Mouse (Mus musculus): ENCODE measurements around the gene P2rx7. TPM values are rescaled to one million over a fixed set of nuclear protein-coding genes. Genes with fewer than 3 reads are reported as not detected.

Gene P2rx7
- total RNA-seq, 2 experiments from 2014 or later, result 6.8 to 7.6 TPM

- no peak for ATAC-seq (replicated peaks; ENCODE audit: poor library complexity, severe bottlenecking)
Observed at GRCm38 (mm10) chr5:122687391-122687790, 43.7 kb downstream of the P2rx7 start.

DNA sequence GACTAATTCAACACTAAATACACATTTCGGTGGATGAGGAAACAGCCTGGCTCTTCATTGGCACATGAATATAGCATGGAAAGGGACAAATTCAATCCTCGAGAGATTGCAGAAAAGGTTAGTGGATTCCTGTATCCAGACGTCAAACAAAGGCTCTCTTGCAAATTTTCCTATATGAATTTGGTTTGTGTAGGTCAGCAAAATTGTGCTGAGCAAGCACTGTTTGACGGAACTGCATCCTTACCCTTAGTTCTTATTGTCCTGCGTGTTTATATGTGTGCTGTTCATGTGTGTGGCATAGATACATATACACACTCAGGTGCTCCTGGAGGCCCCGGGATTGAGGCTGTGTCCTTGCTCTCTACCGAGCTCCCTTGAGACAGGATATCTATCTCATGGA lies 45.4 kb downstream of the P2rx7 start:
- ATAC-seq (replicated peaks; ENCODE audit: poor library complexity, severe bottlenecking), result no peak

GRCm38 (mm10) chr5:122690486-122690885 lies 46.8 kb downstream of the P2rx7 start:
- ATAC-seq (replicated peaks; ENCODE audit: poor library complexity, severe bottlenecking), result no peak

GRCm38 (mm10) chr5:122693431-122694207 lies 49.9 kb downstream of the P2rx7 start:
- no peak for ATAC-seq (replicated peaks; ENCODE audit: poor library complexity, severe bottlenecking)

DNA sequence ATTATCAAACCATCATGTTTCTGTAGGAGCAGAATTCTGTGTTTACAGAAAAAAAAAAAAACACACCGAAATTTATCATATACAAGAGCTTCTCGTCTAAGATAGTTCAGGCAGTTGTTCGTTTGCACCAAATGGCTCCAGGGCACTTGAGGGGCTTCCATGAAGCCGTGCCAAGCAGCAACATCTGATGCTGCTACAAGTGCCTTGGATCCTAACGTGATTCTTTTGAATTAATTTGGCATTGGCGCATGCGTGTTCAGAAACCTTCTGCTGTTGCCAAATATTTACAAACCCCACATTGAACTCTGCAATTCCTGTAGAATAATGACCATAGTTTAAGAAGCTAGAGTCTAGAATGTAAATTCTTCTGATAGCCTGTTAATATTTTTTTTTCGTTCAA lies 51.8 kb downstream of the P2rx7 start:
- no peak for ATAC-seq (replicated peaks; ENCODE audit: poor library complexity, severe bottlenecking)

GRCm38 (mm10) chr5:122698041-122698700 lies 54.5 kb downstream of the P2rx7 start:
- ATAC-seq (replicated peaks; ENCODE audit: poor library complexity, severe bottlenecking), result peak; percentile 62

- ATAC-seq (replicated peaks; ENCODE audit: poor library complexity, severe bottlenecking), result no peak
Observed at GRCm38 (mm10) chr5:122698701-122699060, 55.0 kb downstream of the P2rx7 start.

DNA sequence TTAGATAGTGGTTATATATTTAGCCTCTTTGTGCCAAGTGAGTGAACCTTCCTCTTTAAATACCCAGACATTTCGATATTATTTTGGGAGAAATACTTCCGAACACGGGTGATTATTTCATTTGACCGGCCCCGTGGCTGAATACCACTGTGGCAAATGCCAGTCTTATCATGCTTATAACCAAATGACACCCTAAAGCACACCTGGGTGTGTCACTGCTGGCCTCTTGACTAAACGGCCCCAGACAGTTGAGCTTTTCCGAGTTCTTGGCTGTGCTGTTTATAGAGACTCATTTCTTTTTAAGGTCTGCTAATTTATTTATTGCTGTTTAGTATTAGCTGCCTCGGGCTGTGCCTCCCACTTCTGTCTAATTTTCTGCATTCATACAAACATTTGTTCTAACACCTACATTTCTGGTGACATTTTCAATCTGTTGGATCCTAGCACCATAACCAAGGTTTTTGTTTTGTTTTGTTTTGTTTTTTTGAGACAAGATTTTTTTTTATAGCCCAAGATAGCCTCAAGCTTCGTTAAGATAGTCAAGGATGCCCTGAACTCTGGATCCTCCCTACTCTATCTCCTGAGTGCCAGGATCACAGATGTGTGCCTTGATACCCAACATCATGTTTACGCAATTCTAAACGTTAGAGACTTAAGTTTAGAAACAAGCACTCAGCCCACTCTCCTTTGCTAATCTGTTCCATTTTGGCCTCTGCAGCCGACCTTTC lies 56.6 kb downstream of the P2rx7 start:
- ATAC-seq (replicated peaks; ENCODE audit: poor library complexity, severe bottlenecking), result no peak

- ATAC-seq (replicated peaks; ENCODE audit: poor library complexity, severe bottlenecking), result 0 out of 2 replicates have a peak, but pooled peaks have one; percentile 6
Observed at GRCm38 (mm10) chr5:122700837-122701212, 57.1 kb downstream of the P2rx7 start.

GRCm38 (mm10) chr5:122702156-122702555 lies 58.4 kb downstream of the P2rx7 start:
- no peak for ATAC-seq (replicated peaks; ENCODE audit: poor library complexity, severe bottlenecking)

DNA sequence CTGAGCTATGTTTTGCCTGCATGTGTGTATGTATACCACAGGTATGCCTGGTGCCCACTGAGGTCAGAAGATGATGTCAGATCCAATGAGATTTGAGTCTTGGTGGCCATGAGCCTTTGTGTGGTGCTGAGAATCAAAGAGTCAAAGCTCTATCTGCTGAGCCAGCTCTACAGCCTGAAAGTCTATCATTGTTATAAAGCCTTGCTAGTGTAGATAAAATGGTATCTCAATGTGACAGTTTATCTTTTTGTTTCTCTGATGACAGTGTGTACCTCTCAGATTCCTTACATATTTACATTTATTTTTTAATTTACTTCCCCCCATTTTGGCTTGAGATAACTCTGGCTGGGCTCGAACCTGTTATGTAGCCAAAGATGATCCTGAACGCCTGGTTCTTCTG lies 59.9 kb downstream of the P2rx7 start:
- no peak for ATAC-seq (replicated peaks; ENCODE audit: poor library complexity, severe bottlenecking)

DNA sequence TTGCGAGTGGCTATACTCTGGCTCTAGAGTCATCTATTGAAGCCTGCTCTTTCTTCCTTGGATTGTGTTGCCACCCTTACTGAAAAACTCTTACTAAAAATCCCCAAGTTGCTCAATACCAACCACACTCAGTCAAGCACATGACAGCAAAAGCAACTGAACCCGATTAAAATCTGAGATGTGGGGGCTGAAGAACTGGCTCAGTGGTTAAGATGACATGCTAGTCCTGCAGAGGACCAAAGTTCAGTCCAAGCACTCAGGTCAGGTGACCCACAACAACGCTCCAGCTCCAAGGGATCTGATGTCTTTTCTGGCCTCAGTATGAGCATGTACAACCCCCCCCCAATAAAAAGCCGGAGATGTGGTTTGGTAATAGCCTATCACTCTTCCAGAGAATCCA lies 60.9 kb downstream of the P2rx7 start:
- ATAC-seq (replicated peaks; ENCODE audit: poor library complexity, severe bottlenecking), result peak; percentile 24

- ATAC-seq (replicated peaks; ENCODE audit: poor library complexity, severe bottlenecking), result no peak
Observed at GRCm38 (mm10) chr5:122705174-122705573, 61.5 kb downstream of the P2rx7 start.

DNA sequence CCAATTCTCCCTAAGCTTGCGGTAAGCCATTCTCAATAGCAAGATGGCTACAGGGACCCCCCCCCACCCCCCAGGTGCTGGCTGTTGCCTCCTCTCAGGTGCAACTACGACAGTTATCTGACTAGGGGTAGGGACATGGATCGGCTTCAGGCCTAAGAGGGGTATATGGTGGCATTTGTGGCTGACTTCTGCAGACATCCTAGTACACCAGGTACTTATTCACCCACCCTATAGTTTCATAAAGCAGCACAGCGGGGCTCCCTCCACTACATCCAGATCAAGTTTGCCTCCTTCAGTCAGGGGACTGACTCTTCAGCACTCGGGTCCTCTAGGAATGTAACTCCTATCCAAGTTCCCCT lies 63.2 kb downstream of the P2rx7 start:
- no peak; the same call in none of the 2 replicates for ATAC-seq (replicated peaks; ENCODE audit: poor library complexity, severe bottlenecking)

GRCm38 (mm10) chr5:122707276-122708181 lies 63.8 kb downstream of the P2rx7 start, which contains the start of gene P2rx4:
P2rx4 (plus strand) TSS chr5:122707544.
- peak; percentile 84 for ATAC-seq (replicated peaks; ENCODE audit: poor library complexity, severe bottlenecking)

DNA sequence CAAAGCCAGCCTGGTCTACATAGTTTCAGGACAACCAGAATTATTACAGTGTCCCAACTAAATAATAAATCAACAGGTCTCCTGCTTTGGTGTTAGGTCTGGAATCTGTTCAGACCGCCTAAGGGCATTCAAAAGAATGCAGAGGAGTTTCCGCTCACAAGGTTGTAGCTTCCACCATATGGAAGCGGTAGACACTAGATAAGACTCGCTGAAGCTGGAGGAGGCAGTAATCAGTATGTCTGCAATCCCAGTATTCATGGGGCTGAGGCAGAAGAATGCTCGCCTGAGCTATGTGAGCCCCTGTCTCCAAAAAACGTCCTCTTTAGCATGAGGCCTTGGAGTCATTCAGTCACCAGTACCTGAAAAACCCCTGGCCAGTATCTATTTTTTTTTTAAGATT lies 65.1 kb downstream of the P2rx7 start:
- ATAC-seq (replicated peaks; ENCODE audit: poor library complexity, severe bottlenecking), result no peak

GRCm38 (mm10) chr5:122715723-122716122 lies 72.0 kb downstream of the P2rx7 start:
- ATAC-seq (replicated peaks; ENCODE audit: poor library complexity, severe bottlenecking), result peak; percentile 72

- no peak for ATAC-seq (replicated peaks; ENCODE audit: poor library complexity, severe bottlenecking)
Observed at GRCm38 (mm10) chr5:122716793-122717192, 73.1 kb downstream of the P2rx7 start.

GRCm38 (mm10) chr5:122718400-122718799 lies 74.7 kb downstream of the P2rx7 start:
- peak; percentile 46 for ATAC-seq (replicated peaks; ENCODE audit: poor library complexity, severe bottlenecking)

GRCm38 (mm10) chr5:122719168-122719567 lies 75.5 kb downstream of the P2rx7 start:
- ATAC-seq (replicated peaks; ENCODE audit: poor library complexity, severe bottlenecking), result no peak
